Mouse (Mus musculus): Measurements from ENCODE around the gene Myo1e.

DNA sequence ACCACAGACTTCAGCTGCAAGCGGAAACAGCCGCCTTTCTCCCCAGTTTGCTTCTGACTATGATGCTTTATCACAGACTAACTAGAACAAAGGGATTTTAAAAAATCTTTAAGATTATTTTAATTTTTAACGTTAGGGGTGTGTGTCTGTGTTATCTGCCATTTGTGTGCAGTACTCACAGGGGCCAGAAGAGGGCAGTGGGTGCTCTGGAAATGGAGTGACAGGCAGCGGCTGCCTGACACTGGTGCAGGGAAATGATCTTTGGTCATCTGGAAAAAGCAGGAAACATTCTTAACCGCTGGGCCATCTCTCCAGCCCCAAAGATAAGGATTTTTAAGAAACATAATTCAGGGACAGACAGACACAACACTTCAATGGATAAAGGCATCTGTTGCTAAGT is 4.4 kb upstream of the Myo1e start:
- TF ChIP-seq CTCF (IDR thresholded peaks at IDR 0.05; ENCODE audit: low read depth, low read length) (no peak), GATA1 (IDR thresholded peaks at IDR 0.05; ENCODE audit: borderline replicate concordance, low read length) (no peak), POLR2AphosphoS5 (IDR thresholded peaks at IDR 0.05; ENCODE audit: insufficient replicate concordance, low read depth, low read length) (no peak), GATA2 (IDR thresholded peaks at IDR 0.05; ENCODE audit: borderline replicate concordance, low read depth, low read length) (no peak), TAL1 (conservative IDR thresholded peaks at IDR 0.05; ENCODE audit: low read depth, low read length) (no peak)

All from G1E (cell line).